Mouse (Mus musculus): ENCODE measurements at regions not wholly inside any gene's neighbourhood (a gene's known extent, or its start where the extent isn't known, plus 50 kb on each side); places are given as distances from the start of the nearest gene placed in this dataset.

- H3K4me3 ChIP-seq (ENCODE audit: low read length): no peak overlapping the region
- H3K36me3 ChIP-seq (ENCODE audit: control insufficient read depth, insufficient read depth, low read length): no peaks in the 10 kb centered on the region
- H3K4me1 ChIP-seq (ENCODE audit: control insufficient read depth, insufficient read depth, low read depth, low read length): no peaks in the 10 kb centered on the region
- no peak for ATAC-seq
- H3K27ac ChIP-seq (ENCODE audit: low read depth, low read length): no peak overlapping the region
- H3K27me3 ChIP-seq (replicated peaks; ENCODE audit: control insufficient read depth, insufficient read depth, low read length): no peaks in the 10 kb centered on the region
- 79% methylated on average over 2 of the region's 2 CpGs for WGBS
- no peaks in the 10 kb centered on the region for H3K9me3 ChIP-seq (ENCODE audit: control insufficient read depth, low read length)
- H3K4me2 ChIP-seq (ENCODE audit: low read length): no peak overlapping the region
- H3K9ac ChIP-seq (ENCODE audit: low read depth, low read length): no peak overlapping the region
Measured at GRCm38 (mm10) chr2:45749379-45749778, 632.2 kb upstream of the Zeb2 start.

GRCm38 (mm10) chr2:45747263-45748236 lies 630.4 kb upstream of the Zeb2 start:
- ATAC-seq: no peak
- Histone ChIP-seq H3K9me3 (ENCODE audit: control insufficient read depth, low read length) (no peaks in the 10 kb centered on the region), H3K4me1 (ENCODE audit: control insufficient read depth, insufficient read depth, low read depth, low read length) (no peaks in the 10 kb centered on the region), H3K27me3 (replicated peaks; ENCODE audit: control insufficient read depth, insufficient read depth, low read length) (no peaks in the 10 kb centered on the region), H3K27ac (ENCODE audit: low read depth, low read length) (no peak overlapping the region), H3K4me2 (ENCODE audit: low read length) (no peak overlapping the region), H3K9ac (ENCODE audit: low read depth, low read length) (no peak overlapping the region), H3K4me3 (ENCODE audit: low read length) (no peak overlapping the region), H3K36me3 (ENCODE audit: control insufficient read depth, insufficient read depth, low read length) (no peaks in the 10 kb centered on the region)
- 76% methylated on average over 7 of the region's 7 CpGs for WGBS

- ATAC-seq: no peak
- H3K4me2 ChIP-seq (ENCODE audit: low read length): no peak overlapping the region
- H3K27ac ChIP-seq (ENCODE audit: low read depth, low read length): no peak overlapping the region
- H3K9ac ChIP-seq (ENCODE audit: low read depth, low read length): no peak overlapping the region
- WGBS: 92% methylated on average over 4 of the region's 4 CpGs
- H3K36me3 ChIP-seq (ENCODE audit: control insufficient read depth, insufficient read depth, low read length): no peaks in the 10 kb centered on the region
- no peaks in the 10 kb centered on the region for H3K27me3 ChIP-seq (replicated peaks; ENCODE audit: control insufficient read depth, insufficient read depth, low read length)
- no peaks in the 10 kb centered on the region for H3K9me3 ChIP-seq (ENCODE audit: control insufficient read depth, low read length)
- no peaks in the 10 kb centered on the region for H3K4me1 ChIP-seq (ENCODE audit: control insufficient read depth, insufficient read depth, low read depth, low read length)
- H3K4me3 ChIP-seq (ENCODE audit: low read length): no peak overlapping the region
Measured at GRCm38 (mm10) chr2:45746606-45747005, 629.4 kb upstream of the Zeb2 start.

GRCm38 (mm10) chr2:45736278-45736677 lies 619.1 kb upstream of the Zeb2 start:
- Histone ChIP-seq H3K36me3 (ENCODE audit: control insufficient read depth, insufficient read depth, low read length) (no peaks in the 10 kb centered on the region), H3K27ac (ENCODE audit: low read depth, low read length) (no peak overlapping the region), H3K4me1 (ENCODE audit: control insufficient read depth, insufficient read depth, low read depth, low read length) (no peaks in the 10 kb centered on the region), H3K4me2 (ENCODE audit: low read length) (no peak overlapping the region), H3K27me3 (replicated peaks; ENCODE audit: control insufficient read depth, insufficient read depth, low read length) (no peaks in the 10 kb centered on the region), H3K9me3 (ENCODE audit: control insufficient read depth, low read length) (no peaks in the 10 kb centered on the region), H3K4me3 (ENCODE audit: low read length) (no peak overlapping the region), H3K9ac (ENCODE audit: low read depth, low read length) (no peak overlapping the region)
- ATAC-seq: no peak
- WGBS: 18% methylated on average over 2 of the region's 2 CpGs

GRCm38 (mm10) chr2:45713997-45714396 lies 596.8 kb upstream of the Zeb2 start:
- H3K27ac ChIP-seq (ENCODE audit: low read depth, low read length): no peak overlapping the region
- H3K4me3 ChIP-seq (ENCODE audit: low read length): no peak overlapping the region
- H3K27me3 ChIP-seq (replicated peaks; ENCODE audit: control insufficient read depth, insufficient read depth, low read length): no peaks in the 10 kb centered on the region
- H3K4me1 ChIP-seq (ENCODE audit: control insufficient read depth, insufficient read depth, low read depth, low read length): no peaks in the 10 kb centered on the region
- no peak overlapping the region for H3K4me2 ChIP-seq (ENCODE audit: low read length)
- no peaks in the 10 kb centered on the region for H3K36me3 ChIP-seq (ENCODE audit: control insufficient read depth, insufficient read depth, low read length)
- H3K9me3 ChIP-seq (ENCODE audit: control insufficient read depth, low read length): no peaks in the 10 kb centered on the region
- 90% methylated on average over 4 of the region's 4 CpGs for WGBS
- H3K9ac ChIP-seq (ENCODE audit: low read depth, low read length): no peak overlapping the region
- ATAC-seq: no peak

- Histone ChIP-seq H3K4me3 (ENCODE audit: low read length) (no peak overlapping the region), H3K9ac (ENCODE audit: low read depth, low read length) (no peak overlapping the region), H3K4me2 (ENCODE audit: low read length) (no peak overlapping the region), H3K36me3 (ENCODE audit: control insufficient read depth, insufficient read depth, low read length) (no peaks in the 10 kb centered on the region), H3K27ac (ENCODE audit: low read depth, low read length) (no peak overlapping the region), H3K9me3 (ENCODE audit: control insufficient read depth, low read length) (peaks cover 3% of the 10 kb centered on the region), H3K4me1 (ENCODE audit: control insufficient read depth, insufficient read depth, low read depth, low read length) (no peaks in the 10 kb centered on the region), H3K27me3 (replicated peaks; ENCODE audit: control insufficient read depth, insufficient read depth, low read length) (no peaks in the 10 kb centered on the region)
- ATAC-seq: no peak
Measured at GRCm38 (mm10) chr2:45707026-45707425, 589.8 kb upstream of the Zeb2 start.

GRCm38 (mm10) chr2:45702511-45702910 lies 585.3 kb upstream of the Zeb2 start:
- no peaks in the 10 kb centered on the region for H3K9me3 ChIP-seq (ENCODE audit: control insufficient read depth, low read length)
- no peak overlapping the region for H3K27ac ChIP-seq (ENCODE audit: low read depth, low read length)
- H3K9ac ChIP-seq (ENCODE audit: low read depth, low read length): no peak overlapping the region
- no peak overlapping the region for H3K4me3 ChIP-seq (ENCODE audit: low read length)
- H3K4me1 ChIP-seq (ENCODE audit: control insufficient read depth, insufficient read depth, low read depth, low read length): no peaks in the 10 kb centered on the region
- H3K27me3 ChIP-seq (replicated peaks; ENCODE audit: control insufficient read depth, insufficient read depth, low read length): no peaks in the 10 kb centered on the region
- no peaks in the 10 kb centered on the region for H3K36me3 ChIP-seq (ENCODE audit: control insufficient read depth, insufficient read depth, low read length)
- ATAC-seq: no peak
- no peak overlapping the region for H3K4me2 ChIP-seq (ENCODE audit: low read length)

- no peaks in the 10 kb centered on the region for H3K36me3 ChIP-seq (ENCODE audit: control insufficient read depth, insufficient read depth, low read length)
- no peak overlapping the region for H3K4me3 ChIP-seq (ENCODE audit: low read length)
- H3K27me3 ChIP-seq (replicated peaks; ENCODE audit: control insufficient read depth, insufficient read depth, low read length): no peaks in the 10 kb centered on the region
- H3K4me1 ChIP-seq (ENCODE audit: control insufficient read depth, insufficient read depth, low read depth, low read length): no peaks in the 10 kb centered on the region
- no peak overlapping the region for H3K27ac ChIP-seq (ENCODE audit: low read depth, low read length)
- 84% methylated on average over 1 of the region's 1 CpGs for WGBS
- no peak for ATAC-seq
- no peak overlapping the region for H3K4me2 ChIP-seq (ENCODE audit: low read length)
- H3K9ac ChIP-seq (ENCODE audit: low read depth, low read length): no peak overlapping the region
- H3K9me3 ChIP-seq (ENCODE audit: control insufficient read depth, low read length): no peaks in the 10 kb centered on the region
Measured at GRCm38 (mm10) chr2:45700578-45700977, 583.4 kb upstream of the Zeb2 start.

GRCm38 (mm10) chr2:45693291-45694020 lies 576.3 kb upstream of the Zeb2 start:
- no peak overlapping the region for H3K9ac ChIP-seq (ENCODE audit: low read depth, low read length)
- H3K4me1 ChIP-seq (ENCODE audit: control insufficient read depth, insufficient read depth, low read depth, low read length): no peaks in the 10 kb centered on the region
- no peaks in the 10 kb centered on the region for H3K36me3 ChIP-seq (ENCODE audit: control insufficient read depth, insufficient read depth, low read length)
- no peak for ATAC-seq
- H3K27ac ChIP-seq (ENCODE audit: low read depth, low read length): no peak overlapping the region
- H3K4me2 ChIP-seq (ENCODE audit: low read length): no peak overlapping the region
- no peak overlapping the region for H3K4me3 ChIP-seq (ENCODE audit: low read length)
- no peaks in the 10 kb centered on the region for H3K9me3 ChIP-seq (ENCODE audit: control insufficient read depth, low read length)
- WGBS: 21% methylated on average over 8 of the region's 8 CpGs
- no peaks in the 10 kb centered on the region for H3K27me3 ChIP-seq (replicated peaks; ENCODE audit: control insufficient read depth, insufficient read depth, low read length)
